Mouse (Mus musculus): ENCODE results near the gene Cdh15.

- TF ChIP-seq CHD2 (IDR thresholded peaks at IDR 0.05; ENCODE audit: low read depth, low read length) (no peak), HCFC1 (IDR thresholded peaks at IDR 0.05; ENCODE audit: borderline replicate concordance, insufficient read depth, low read length) (no peak), MAFK (IDR thresholded peaks at IDR 0.05; ENCODE audit: insufficient read depth, low read depth, low read length) (no peak)
Observed at GRCm38 (mm10) chr8:122847829-122848561, at the start of gene Cdh15.
